Mouse (Mus musculus): Measurements from ENCODE around the gene Prss8. TPM values are rescaled to one million over a fixed set of nuclear protein-coding genes. Genes with fewer than 3 reads are reported as not detected.
"Not testable (repeated sequence)": the region's sequence is repeated elsewhere in the genome, so short reads cannot be mapped to it uniquely, and the experiment has no call there.

The Prss8 gene
- polyA plus RNA-seq, 1 experiment from 2014 or later: 0.05 TPM

DNA sequence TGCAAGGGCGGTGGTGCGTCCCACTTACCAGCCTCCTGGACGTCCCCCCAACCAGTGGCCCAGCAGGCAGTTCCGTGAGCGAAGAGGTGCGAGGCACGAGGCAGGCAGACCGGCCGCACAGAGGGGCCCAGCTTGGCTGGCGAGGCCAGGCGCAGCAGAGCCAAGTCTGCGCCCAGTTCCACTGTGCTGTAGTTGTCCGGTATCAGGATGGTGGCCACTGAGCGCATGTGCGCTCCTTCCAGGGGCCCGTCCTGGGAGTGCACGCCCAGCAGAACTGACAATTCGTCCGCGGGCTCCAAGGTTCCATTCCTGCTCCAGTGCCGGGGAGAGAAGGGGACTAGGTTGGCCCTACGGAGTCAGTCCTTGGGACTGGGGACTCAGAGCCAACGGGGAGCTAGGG is 14.7 kb upstream of the Prss8 start:
- ChIA-PET CTCF (interaction anchor here (1.1 kb wide), 1 partner anchor 27 kb away, joined by 3 read pairs; no protein-coding TSS in a partner anchor), POLR2A (no interaction called here)
- DNase-seq (ENCODE audit: low read depth, low spot score) (no peak), ATAC-seq (no peak)
- in situ Hi-C loops (cut with MboI; ENCODE audit: low pct_unique_long_range_greater_than_20kb): no loop called here
- TF ChIP-seq CTCF (IDR thresholded peaks at IDR 0.05): no peak
- H3K27me3 ChIP-seq: peaks cover 3% of the 10 kb centered on the region

- ChIA-PET CTCF (interaction anchor here (1.2 kb wide), 1 partner anchor 9 kb away, joined by 4 read pairs; no protein-coding TSS in a partner anchor), POLR2A (interaction anchor here (0.6 kb wide), 1 partner anchor 126 kb away, joined by 3 read pairs; no protein-coding TSS in a partner anchor)
- DNase-seq (ENCODE audit: low read depth, low spot score); ATAC-seq; in situ Hi-C loops (cut with MboI; ENCODE audit: low pct_unique_long_range_greater_than_20kb); H3K27me3 ChIP-seq: not testable (repeated sequence)
These were observed 12.2 kb upstream of the Prss8 start for GRCm38 (mm10) chr7:127942097-127942496.

GRCm38 (mm10) chr7:127936216-127936884 is 6.4 kb upstream of the Prss8 start:
- CTCF ChIA-PET: interaction anchor here (0.9 to 8.7 kb wide), 8 partner anchors 9 to 166 kb away, joined by 3 to 123 read pairs (median 3); partner anchors contain the start of gene Kat8
- POLR2A ChIA-PET: interaction anchor here (0.6 to 6.3 kb wide), 4 partner anchors 19 to 128 kb away, joined by 3 to 21 read pairs (median 4); partner anchors contain the start of gene Kat8
- ATAC-seq (no peak), DNase-seq (ENCODE audit: low read depth, low spot score) (no peak)
- in situ Hi-C loops (cut with MboI; ENCODE audit: low pct_unique_long_range_greater_than_20kb): loop anchor here (5.0 kb wide), 1 partner anchor 159 kb away; the partner anchor contains the start of gene Setd1a
- H3K27me3 ChIP-seq: no peaks in the 10 kb centered on the region
- TF ChIP-seq CTCF (IDR thresholded peaks at IDR 0.05): no peak

DNA sequence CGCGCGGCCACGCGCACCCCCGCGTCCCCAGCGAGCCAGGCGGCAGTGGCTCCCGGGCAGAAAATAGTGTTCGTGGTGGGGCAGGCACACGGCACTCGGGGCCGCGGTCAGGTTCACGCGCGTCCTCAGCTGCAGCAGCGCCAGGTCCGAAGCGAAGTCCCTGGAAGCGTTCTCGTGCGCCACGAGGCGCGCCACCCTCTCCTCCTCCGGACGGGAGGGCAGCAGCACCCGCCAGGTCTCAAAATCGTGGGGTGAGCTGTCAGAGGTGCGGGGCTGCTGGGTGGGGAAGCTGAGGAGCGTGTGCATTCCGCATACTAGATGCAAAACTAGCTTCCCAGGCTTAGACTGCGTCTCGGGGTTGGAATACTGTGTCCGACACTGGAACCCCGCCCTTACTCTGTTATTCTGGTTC is 5.8 kb upstream of the Prss8 start:
- in situ Hi-C loops (cut with MboI; ENCODE audit: low pct_unique_long_range_greater_than_20kb): loop anchor here (5.0 kb wide), 1 partner anchor 158 kb away; the partner anchor contains the start of gene Setd1a

DNA sequence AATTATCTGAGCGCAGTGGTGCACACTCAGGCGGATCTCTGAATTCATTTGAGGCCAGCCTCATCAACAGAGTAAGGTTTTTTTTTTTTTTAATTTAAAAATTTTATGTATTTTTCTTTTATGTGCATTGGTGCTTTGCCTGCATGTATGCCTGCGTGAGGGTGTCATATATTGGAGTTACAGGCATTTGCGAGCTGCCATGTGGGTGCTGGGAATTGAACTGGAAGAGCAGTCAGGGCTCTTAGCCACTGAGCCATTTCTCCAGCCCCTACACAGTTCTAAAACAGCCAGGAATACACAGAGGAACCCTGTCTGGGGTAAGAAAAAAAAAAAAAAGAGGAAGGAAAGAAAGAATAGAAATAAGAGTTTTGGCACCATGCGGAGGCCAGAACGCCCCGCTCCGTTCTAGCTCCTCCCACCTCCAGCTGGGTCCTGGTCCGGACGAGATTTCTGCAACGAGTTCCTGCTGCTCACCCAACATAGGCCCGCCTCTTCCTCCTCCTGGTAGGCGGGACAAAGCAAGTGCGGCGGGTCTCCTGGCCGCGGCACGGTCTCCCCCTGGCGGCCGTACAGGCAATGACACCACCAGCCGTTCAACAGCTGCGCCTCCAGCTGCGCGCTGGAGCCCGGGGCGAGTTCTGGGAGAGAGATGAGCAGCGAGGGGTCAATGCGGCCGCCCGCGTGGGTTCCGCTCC is 5.3 kb upstream of the Prss8 start:
- no peak for TF ChIP-seq CTCF (IDR thresholded peaks at IDR 0.05)
- in situ Hi-C loops (cut with MboI; ENCODE audit: low pct_unique_long_range_greater_than_20kb): loop anchor here (5.0 kb wide), 1 partner anchor 158 kb away; the partner anchor contains the start of gene Setd1a

More for the DNA sequence above, 5.8 kb upstream of the Prss8 start:
- ATAC-seq: no peak
- no peak for TF ChIP-seq CTCF (IDR thresholded peaks at IDR 0.05)
- ChIA-PET POLR2A (interaction anchor here (0.8 to 6.3 kb wide), 3 partner anchors 18 to 31 kb away, joined by 3 to 21 read pairs (median 4); partner anchors contain the start of gene Kat8), CTCF (interaction anchor here (0.9 to 8.7 kb wide), 11 partner anchors 8 to 165 kb away, joined by 3 to 123 read pairs (median 3); partner anchors contain the start of gene Kat8)
- no peak for DNase-seq (ENCODE audit: low read depth, low spot score)
- no peaks in the 10 kb centered on the region for H3K27me3 ChIP-seq

GRCm38 (mm10) chr7:127934075-127934474 is 4.2 kb upstream of the Prss8 start:
- CTCF ChIA-PET: interaction anchor here (0.7 to 8.7 kb wide), 3 partner anchors 13 to 161 kb away, joined by 3 to 123 read pairs (median 3); partner anchors contain the start of genes Gm21974 and Vkorc1
- no peak for TF ChIP-seq CTCF (IDR thresholded peaks at IDR 0.05)
- H3K27me3 ChIP-seq: no peaks in the 10 kb centered on the region
- POLR2A ChIA-PET: interaction anchor here (6.3 kb wide), 1 partner anchor 22 kb away, joined by 21 read pairs; the partner anchor contains the start of gene Kat8
- ATAC-seq: no peak
- no peak for DNase-seq (ENCODE audit: low read depth, low spot score)
- in situ Hi-C loops (cut with MboI; ENCODE audit: low pct_unique_long_range_greater_than_20kb): no loop called here

More for the DNA sequence above, 5.3 kb upstream of the Prss8 start:
- DNase-seq (ENCODE audit: low read depth, low spot score) (no peak), ATAC-seq (peak; percentile 76)
- CTCF ChIA-PET: interaction anchor here (0.6 to 8.7 kb wide), 14 partner anchors 8 to 164 kb away, joined by 3 to 123 read pairs (median 3); partner anchors contain the start of genes Gm21974, Kat8 and Vkorc1
- POLR2A ChIA-PET: interaction anchor here (0.7 to 6.3 kb wide), 3 partner anchors 11 to 24 kb away, joined by 3 to 21 read pairs (median 3); partner anchors contain the start of gene Kat8
- H3K27me3 ChIP-seq: no peaks in the 10 kb centered on the region

- no peak for DNase-seq (ENCODE audit: low read depth, low spot score)
- ChIA-PET POLR2A (interaction anchor here (0.6 to 6.3 kb wide), 4 partner anchors 10 to 91 kb away, joined by 3 to 21 read pairs (median 4); partner anchors contain the start of gene Kat8), CTCF (interaction anchor here (1.7 to 8.7 kb wide), 2 partner anchors 10 to 11 kb away, joined by 4 to 123 read pairs; no protein-coding TSS in a partner anchor)
- no peak for TF ChIP-seq CTCF (IDR thresholded peaks at IDR 0.05)
- H3K27me3 ChIP-seq: no peaks in the 10 kb centered on the region
- ATAC-seq: peak; percentile 28
- in situ Hi-C loops (cut with MboI; ENCODE audit: low pct_unique_long_range_greater_than_20kb): no loop called here
These were observed 2.5 kb upstream of the Prss8 start for GRCm38 (mm10) chr7:127932273-127933031.

- no peak for ATAC-seq
These were observed 1.6 kb upstream of the Prss8 start for GRCm38 (mm10) chr7:127931351-127932135.

More at GRCm38 (mm10) chr7:127931351-127932135, 1.6 kb upstream of the Prss8 start:
- CTCF ChIA-PET: interaction anchor here (1.7 to 8.7 kb wide), 2 partner anchors 10 kb away, joined by 4 to 123 read pairs; no protein-coding TSS in a partner anchor
- no peak for TF ChIP-seq CTCF (IDR thresholded peaks at IDR 0.05)
- in situ Hi-C loops (cut with MboI; ENCODE audit: low pct_unique_long_range_greater_than_20kb): no loop called here
- H3K27me3 ChIP-seq: no peaks in the 10 kb centered on the region
- POLR2A ChIA-PET: interaction anchor here (2.3 to 6.3 kb wide), 2 partner anchors 9 to 20 kb away, joined by 5 to 21 read pairs; partner anchors contain the start of gene Kat8
- no peak for DNase-seq (ENCODE audit: low read depth, low spot score)
